Mouse (Mus musculus) neural tube, embryonic 14.5 days (tissue): ENCODE data around the gene Nppa. TPM values are rescaled to one million over a fixed set of nuclear protein-coding genes. Genes with fewer than 3 reads are reported as not detected.

Source experiments
- ATAC-seq: fragments of 200-750 bp; cut with Nextera tagmentation; 2 replicates; pipeline ENCODE4 v1.8.0; 2017; ENCODE audit warnings: low read depth, mild to moderate bottlenecking, moderate TSS enrichment, moderate library complexity
- H3K27ac ChIP-seq: fragments of 300-500 bp; sonication (generic); 2 replicates; pipeline ENCODE4 v1.5.1; 2014; ENCODE audit warnings: low read depth, mild to moderate bottlenecking, control low read depth, low read length, moderate library complexity, mixed read lengths
- H3K27me3 ChIP-seq: fragments of 300-500 bp; sonication (generic); 2 replicates; pipeline ENCODE4 v1.6.1; 2014; ENCODE audit warnings: low read length; ENCODE audit not compliant: control insufficient read depth, insufficient read depth
- H3K36me3 ChIP-seq: fragments of 300-500 bp; sonication (generic); 2 replicates; pipeline ENCODE4 v1.6.1; 2014; ENCODE audit warnings: low read length, mixed read lengths; ENCODE audit not compliant: control insufficient read depth, insufficient read depth
- H3K4me1 ChIP-seq: fragments of 300-500 bp; sonication (generic); 2 replicates; pipeline ENCODE4 v1.6.1; 2014; ENCODE audit warnings: low read length; ENCODE audit not compliant: control insufficient read depth, insufficient read depth
- H3K4me2 ChIP-seq: fragments of 300-500 bp; sonication (generic); 2 replicates; pipeline ENCODE4 v1.6.1; 2014; ENCODE audit warnings: mild to moderate bottlenecking, low read depth, low read length, control low read depth
- H3K4me3 ChIP-seq: fragments of 300-500 bp; sonication (generic); 2 replicates; pipeline ENCODE4 v1.5.1; 2014; ENCODE audit warnings: low read depth, low read length, control low read depth, mixed read lengths
- H3K9ac ChIP-seq: fragments of 300-500 bp; sonication (generic); replicated peaks from 2 replicates; pipeline ENCODE4 v1.6.1; 2014; ENCODE audit warnings: low read depth, mild to moderate bottlenecking, control low read depth, low read length, mixed read lengths
- H3K9me3 ChIP-seq: fragments of 300-500 bp; sonication (generic); 2 replicates; pipeline ENCODE4 v1.6.1; 2016; ENCODE audit warnings: low read length; ENCODE audit not compliant: control insufficient read depth
- WGBS: fragments of 180-500 bp; shearing (Covaris S2); extraction: QIAGEN DNeasy Blood & Tissue Kit; methylation state at CpG from one replicate; pipeline ENCODE4 v1.1.7; 2014; 5-methylcytosine and 5-hydroxymethylcytosine counted together
- polyA plus RNA-seq: library from polyadenylated mRNA; unstranded; fragments of >200 nt; fragmentation: Nextera tagmentation; extraction: Ambion mirVana; gene quantifications from 2 replicates; pipeline ENCODE4 v1.2.1, GENCODE M21; 2014

The Nppa gene
- polyA plus RNA-seq, 1 experiment from 2014 or later = 2.4 TPM

GRCm38 (mm10) chr4:148001866-148002265, 1.3 kb downstream of the Nppa start:
- WGBS = 40% methylated on average over 8 of the region's 8 CpGs
- peak overlapping the region; percentile 16; the same call in 1 of the 2 replicates for H3K27ac ChIP-seq
- ATAC-seq = no peak

GRCm38 (mm10) chr4:148004361-148004760, 3.8 kb downstream of the Nppa start:
- peaks cover 54% of the 10 kb centered on the region for H3K36me3 ChIP-seq
- H3K9me3 ChIP-seq = no peaks in the 10 kb centered on the region
- 90% methylated on average over 7 of the region's 7 CpGs for WGBS

More at GRCm38 (mm10) chr4:148001866-148002265, 1.3 kb downstream of the Nppa start:
- H3K27me3 ChIP-seq = no peaks in the 10 kb centered on the region
- H3K4me3 ChIP-seq = no peak overlapping the region
- H3K9me3 ChIP-seq = no peaks in the 10 kb centered on the region
- peaks cover 15% of the 10 kb centered on the region; the same call in 1 of the 2 replicates for H3K4me1 ChIP-seq
- H3K36me3 ChIP-seq = peaks cover 30% of the 10 kb centered on the region
- H3K9ac ChIP-seq = no peak overlapping the region
- H3K4me2 ChIP-seq = no peak overlapping the region

GRCm38 (mm10) chr4:148008412-148008811, 7.9 kb downstream of the Nppa start:
- no peaks in the 10 kb centered on the region for H3K27me3 ChIP-seq
- H3K4me3 ChIP-seq = no peak overlapping the region
- peaks cover 94% of the 10 kb centered on the region for H3K36me3 ChIP-seq
- H3K27ac ChIP-seq = no peak overlapping the region
- no peaks in the 10 kb centered on the region for H3K4me1 ChIP-seq
- 77% methylated on average over 4 of the region's 4 CpGs for WGBS
- no peak for ATAC-seq
- H3K4me2 ChIP-seq = no peak overlapping the region
- H3K9ac ChIP-seq = no peak overlapping the region
- H3K9me3 ChIP-seq = no peaks in the 10 kb centered on the region

More at GRCm38 (mm10) chr4:148004361-148004760, 3.8 kb downstream of the Nppa start:
- Histone ChIP-seq H3K27ac (no peak overlapping the region), H3K27me3 (no peaks in the 10 kb centered on the region), H3K4me1 (peaks cover 15% of the 10 kb centered on the region; the same call in 1 of the 2 replicates), H3K4me3 (no peak overlapping the region), H3K4me2 (no peak overlapping the region), H3K9ac (no peak overlapping the region)
- ATAC-seq = no peak

GRCm38 (mm10) chr4:148009641-148010040, 9.1 kb downstream of the Nppa start:
- WGBS = 95% methylated on average over 2 of the region's 2 CpGs
- no peak overlapping the region for H3K4me2 ChIP-seq
- no peak overlapping the region for H3K4me3 ChIP-seq
- H3K4me1 ChIP-seq = no peaks in the 10 kb centered on the region
- peaks cover 95% of the 10 kb centered on the region for H3K36me3 ChIP-seq
- H3K9me3 ChIP-seq = no peaks in the 10 kb centered on the region
- no peak overlapping the region for H3K9ac ChIP-seq
- no peak overlapping the region for H3K27ac ChIP-seq
- ATAC-seq = no peak
- no peaks in the 10 kb centered on the region for H3K27me3 ChIP-seq

- Histone ChIP-seq H3K4me3 (no peak overlapping the region), H3K27me3 (no peaks in the 10 kb centered on the region), H3K4me2 (no peak overlapping the region), H3K9me3 (no peaks in the 10 kb centered on the region), H3K4me1 (no peaks in the 10 kb centered on the region), H3K36me3 (peaks cover 99% of the 10 kb centered on the region), H3K9ac (no peak overlapping the region), H3K27ac (no peak overlapping the region)
- no peak for ATAC-seq
- 71% methylated on average over 3 of the region's 3 CpGs for WGBS
Observed at GRCm38 (mm10) chr4:148011332-148011731, 10.8 kb downstream of the Nppa start.

GRCm38 (mm10) chr4:148012216-148012615, 11.7 kb downstream of the Nppa start:
- no peak overlapping the region for H3K27ac ChIP-seq
- WGBS = 95% methylated on average over 4 of the region's 4 CpGs
- no peak for ATAC-seq

GRCm38 (mm10) chr4:148015418-148015817, 14.9 kb downstream of the Nppa start:
- no peaks in the 10 kb centered on the region for H3K9me3 ChIP-seq
- H3K27ac ChIP-seq = no peak overlapping the region
- H3K36me3 ChIP-seq = peaks cover 89% of the 10 kb centered on the region
- H3K4me1 ChIP-seq = no peaks in the 10 kb centered on the region; the same call in 1 of the 2 replicates
- no peak overlapping the region for H3K4me2 ChIP-seq
- H3K9ac ChIP-seq = no peak overlapping the region
- H3K27me3 ChIP-seq = no peaks in the 10 kb centered on the region
- no peak for ATAC-seq
- WGBS = 85% methylated on average over 10 of the region's 10 CpGs
- no peak overlapping the region for H3K4me3 ChIP-seq

More at GRCm38 (mm10) chr4:148012216-148012615, 11.7 kb downstream of the Nppa start:
- H3K36me3 ChIP-seq = peaks cover 98% of the 10 kb centered on the region
- H3K9ac ChIP-seq = no peak overlapping the region
- H3K4me2 ChIP-seq = no peak overlapping the region
- H3K9me3 ChIP-seq = no peaks in the 10 kb centered on the region
- H3K4me1 ChIP-seq = no peaks in the 10 kb centered on the region
- no peak overlapping the region for H3K4me3 ChIP-seq
- H3K27me3 ChIP-seq = no peaks in the 10 kb centered on the region

GRCm38 (mm10) chr4:148016981-148017380, 16.5 kb downstream of the Nppa start:
- Histone ChIP-seq H3K9me3 (no peaks in the 10 kb centered on the region), H3K36me3 (peaks cover 89% of the 10 kb centered on the region), H3K27me3 (no peaks in the 10 kb centered on the region), H3K9ac (no peak overlapping the region), H3K4me2 (no peak overlapping the region), H3K4me3 (no peak overlapping the region), H3K27ac (no peak overlapping the region), H3K4me1 (no peaks in the 10 kb centered on the region; the same call in 1 of the 2 replicates)
- WGBS = 80% methylated on average over 3 of the region's 3 CpGs
- ATAC-seq = no peak

GRCm38 (mm10) chr4:148018410-148018809, 17.9 kb downstream of the Nppa start:
- peak; percentile 77 for ATAC-seq
- WGBS = 44% methylated on average over 2 of the region's 2 CpGs
- Histone ChIP-seq H3K4me2 (no peak overlapping the region), H3K9me3 (no peaks in the 10 kb centered on the region), H3K27ac (no peak overlapping the region), H3K27me3 (no peaks in the 10 kb centered on the region), H3K9ac (no peak overlapping the region), H3K36me3 (peaks cover 87% of the 10 kb centered on the region), H3K4me1 (no peaks in the 10 kb centered on the region; the same call in 1 of the 2 replicates), H3K4me3 (no peak overlapping the region)
